Mouse (Mus musculus) colon, adult 2 months (tissue): ENCODE measurements around the gene Ell. TPM values are rescaled to one million over a fixed set of nuclear protein-coding genes. Genes with fewer than 3 reads are reported as not detected.

Experiments
- polyA plus RNA-seq: library from polyadenylated mRNA; depleted of rRNA; stranded (reverse); fragments of >200 nt; gene quantifications from 2 replicates; pipeline ENCODE4 v1.2.3, GENCODE M21; 2012; rRNA removed

The Ell gene
- 35.1 and 39.9 TPM in 2 replicates for polyA plus RNA-seq

DNA sequence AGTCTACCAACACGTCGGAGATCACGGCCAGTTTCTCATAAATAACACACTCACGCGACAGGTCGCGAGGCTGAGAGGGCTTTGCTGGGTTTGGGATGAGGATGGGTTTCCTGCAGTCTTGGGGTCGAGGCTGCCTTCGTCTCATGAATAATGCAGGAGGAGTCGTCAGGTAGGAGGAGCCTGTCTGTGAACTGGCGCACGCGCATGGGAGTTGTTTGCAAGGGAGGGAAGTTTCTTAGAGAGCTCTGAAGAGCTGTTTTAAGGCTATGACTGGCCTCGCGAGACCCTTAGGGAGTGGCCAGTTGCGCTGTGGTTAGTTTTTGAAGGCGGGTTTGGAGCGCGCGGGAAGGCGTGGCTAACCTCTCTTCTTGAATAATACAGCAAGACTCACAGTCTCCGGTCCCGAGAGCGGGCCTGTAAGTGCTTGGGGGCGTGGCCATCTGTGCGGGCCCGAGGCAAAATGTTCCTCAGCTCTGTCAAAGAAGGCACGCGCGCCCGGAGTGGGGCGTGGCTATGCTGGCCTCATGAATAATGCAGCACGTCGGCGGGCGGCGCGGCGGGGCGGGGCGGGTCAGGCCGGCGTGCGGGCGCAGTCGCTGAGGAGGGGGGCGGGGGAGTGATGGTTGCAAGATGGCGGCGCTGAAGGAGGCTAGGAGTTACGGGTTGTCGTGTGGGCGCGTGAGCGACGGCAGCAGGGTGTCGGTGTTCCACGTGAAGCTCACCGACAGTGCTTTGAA is at the start of gene Ell:
TSS of gene Ell (plus strand) at position 381 of the 737 bp plus-strand sequence.

DNA sequence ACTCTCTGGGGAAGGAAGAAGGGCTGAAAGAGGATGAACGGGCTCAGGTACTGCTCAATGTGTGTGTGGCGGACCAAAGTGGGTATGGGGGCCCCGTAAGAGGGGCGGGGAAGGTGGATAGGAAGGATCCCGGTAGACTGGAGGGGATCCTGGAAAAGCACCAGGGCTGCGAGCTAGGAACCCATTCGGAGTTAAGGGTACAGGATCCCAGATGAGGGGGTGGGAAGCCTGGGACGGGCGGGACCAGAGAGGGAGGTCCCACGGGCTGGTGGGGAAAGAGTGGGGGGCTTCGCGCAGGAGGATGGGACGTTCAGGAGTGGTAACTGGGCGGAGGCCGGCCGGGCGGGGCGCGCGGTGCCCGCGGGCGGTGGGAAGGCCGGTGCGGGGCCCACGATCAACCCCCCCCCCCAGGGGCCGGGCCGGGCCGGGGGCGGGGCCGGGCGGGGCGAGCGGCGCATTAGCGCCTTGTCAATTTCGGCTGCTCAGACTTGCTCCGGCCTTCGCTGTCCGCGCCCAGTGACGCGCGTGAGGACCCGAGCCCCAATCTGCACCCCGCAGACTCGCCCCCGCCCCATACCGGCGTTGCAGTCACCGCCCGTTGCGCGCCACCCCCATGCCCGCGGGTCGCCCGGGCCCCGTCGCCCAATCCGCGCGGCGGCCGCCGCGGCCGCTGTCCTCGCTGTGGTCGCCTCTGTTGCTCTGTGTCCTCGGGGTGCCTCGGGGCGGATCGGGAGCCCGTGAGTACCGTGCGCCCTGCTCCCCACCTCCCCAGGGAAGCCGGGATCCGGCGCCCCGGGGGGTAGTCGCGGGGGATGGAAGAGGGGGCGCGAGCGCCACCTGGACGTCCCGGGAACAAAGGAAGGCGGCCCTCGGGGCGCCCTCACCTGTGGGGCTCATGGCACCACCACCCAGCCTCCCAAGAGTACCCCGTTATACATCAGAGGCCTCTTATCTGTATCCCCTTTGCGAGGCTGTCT is 46.3 kb upstream of the Ell start, which contains the start of gene Crlf1:
TSS of gene Crlf1 (plus strand) at position 495 of the 977 bp plus-strand sequence.

DNA sequence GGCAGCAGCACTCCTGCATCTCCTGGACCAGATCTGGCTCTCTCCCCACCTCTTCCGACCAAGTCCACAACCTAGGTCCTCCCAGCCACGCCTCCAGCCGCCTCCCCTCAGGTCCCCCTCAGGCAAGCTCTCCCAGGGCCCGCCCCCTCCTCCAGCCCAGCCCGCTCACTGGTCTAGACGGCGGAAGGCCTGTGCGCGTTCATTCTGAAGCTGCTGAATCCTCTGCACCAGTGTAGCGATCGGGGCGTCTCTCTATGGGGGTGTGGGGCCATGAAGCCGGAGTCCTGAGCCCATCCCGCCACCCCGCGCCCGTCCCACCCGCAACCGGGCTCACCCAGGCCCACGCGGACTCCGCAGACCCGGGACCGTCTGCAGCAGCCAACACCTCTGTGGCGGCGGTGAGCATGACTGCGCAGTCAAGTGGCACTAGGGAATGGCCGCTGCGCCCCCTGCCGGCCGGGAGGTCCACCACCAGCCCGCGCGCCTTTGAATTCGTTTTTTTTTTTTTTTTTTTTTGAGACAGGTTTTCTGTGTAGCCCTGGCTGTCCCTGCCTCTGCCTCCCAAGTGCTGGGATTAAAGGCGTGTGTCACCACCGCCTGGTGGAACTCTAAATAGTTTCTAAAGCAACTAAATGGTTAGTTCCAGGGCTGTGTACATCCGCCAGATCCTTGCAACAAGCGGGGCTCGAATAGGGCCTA is 32.8 kb upstream of the Ell start, which contains the start of gene Rex1bd:
TSS of gene Rex1bd (minus strand) at position 425 of the 699 bp plus-strand sequence.

DNA sequence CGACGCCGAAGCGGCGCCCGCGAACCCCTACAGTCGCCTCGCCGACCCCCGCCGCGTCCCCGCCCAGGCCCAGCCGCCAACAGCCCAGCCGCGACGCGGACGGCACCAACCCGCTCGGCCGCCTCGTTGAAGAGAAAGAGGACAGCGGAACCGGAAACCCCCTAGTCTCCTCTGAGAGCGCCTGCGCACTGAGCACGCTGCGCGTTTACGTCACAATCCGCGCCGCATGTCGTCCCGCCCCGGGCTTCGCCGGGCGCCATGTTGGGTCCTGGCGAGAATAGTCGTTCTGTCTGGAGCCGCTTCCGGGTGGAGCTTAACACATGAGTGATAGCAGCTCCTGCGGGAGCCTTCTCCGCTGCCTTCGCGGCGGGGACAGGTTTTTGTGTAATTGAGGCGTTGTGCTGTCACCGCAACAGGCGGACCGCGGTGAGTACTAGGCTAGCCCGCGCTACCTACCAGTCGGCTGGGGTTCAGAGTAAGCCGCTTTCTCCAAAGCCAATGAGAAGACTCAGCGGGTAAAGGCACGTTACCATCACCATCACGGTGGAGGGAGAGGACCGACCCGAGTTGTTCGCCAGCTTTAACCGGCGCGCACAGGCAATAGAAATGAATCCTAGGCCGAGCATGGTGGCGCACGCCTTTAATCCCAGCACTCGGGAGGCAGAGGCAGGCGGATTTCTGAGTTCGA is 28.9 kb upstream of the Ell start, which contains the start of gene Uba52:
TSS of gene Uba52 (minus strand) at position 574 of the 688 bp plus-strand sequence.

DNA sequence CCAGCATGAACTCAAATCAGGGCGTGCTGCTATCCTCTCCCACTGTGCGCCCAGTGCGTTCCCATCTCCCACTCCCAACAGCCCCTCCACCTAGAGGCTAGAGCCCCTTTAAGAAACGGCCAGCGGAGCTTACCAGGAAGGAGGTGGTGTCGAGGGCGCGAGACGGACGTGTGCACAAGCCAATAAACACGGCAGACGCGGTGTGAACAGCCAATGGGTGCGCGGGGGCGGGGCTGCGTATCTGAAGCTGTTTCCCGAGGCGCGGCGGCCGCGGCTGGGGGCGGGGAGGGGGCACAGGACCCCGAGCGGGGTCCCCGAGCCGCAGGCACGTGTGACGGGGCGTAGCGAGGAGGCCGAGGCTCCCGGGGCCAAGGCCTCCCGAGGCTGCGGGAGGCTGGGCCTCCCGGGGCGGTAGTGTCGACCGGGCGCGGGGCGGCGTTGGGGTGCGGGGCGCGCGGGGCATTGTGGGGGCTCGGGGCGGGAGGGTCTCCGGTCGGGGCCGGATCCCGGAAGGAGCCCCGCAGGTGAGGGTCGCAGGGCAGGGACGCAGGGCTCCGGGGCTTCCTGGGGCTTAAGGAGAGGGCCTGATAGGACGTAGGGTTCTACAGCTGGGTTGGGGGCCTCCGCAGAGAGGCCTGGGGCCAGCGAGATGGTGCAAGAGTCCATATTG is 11.6 kb upstream of the Ell start, which contains the start of the genes Fkbp8 and Kxd1:
TSS of gene Fkbp8 (plus strand) at position 213 of the 670 bp plus-strand sequence.
TSS of gene Kxd1 (minus strand) at position 445 of the 670 bp plus-strand sequence.

DNA sequence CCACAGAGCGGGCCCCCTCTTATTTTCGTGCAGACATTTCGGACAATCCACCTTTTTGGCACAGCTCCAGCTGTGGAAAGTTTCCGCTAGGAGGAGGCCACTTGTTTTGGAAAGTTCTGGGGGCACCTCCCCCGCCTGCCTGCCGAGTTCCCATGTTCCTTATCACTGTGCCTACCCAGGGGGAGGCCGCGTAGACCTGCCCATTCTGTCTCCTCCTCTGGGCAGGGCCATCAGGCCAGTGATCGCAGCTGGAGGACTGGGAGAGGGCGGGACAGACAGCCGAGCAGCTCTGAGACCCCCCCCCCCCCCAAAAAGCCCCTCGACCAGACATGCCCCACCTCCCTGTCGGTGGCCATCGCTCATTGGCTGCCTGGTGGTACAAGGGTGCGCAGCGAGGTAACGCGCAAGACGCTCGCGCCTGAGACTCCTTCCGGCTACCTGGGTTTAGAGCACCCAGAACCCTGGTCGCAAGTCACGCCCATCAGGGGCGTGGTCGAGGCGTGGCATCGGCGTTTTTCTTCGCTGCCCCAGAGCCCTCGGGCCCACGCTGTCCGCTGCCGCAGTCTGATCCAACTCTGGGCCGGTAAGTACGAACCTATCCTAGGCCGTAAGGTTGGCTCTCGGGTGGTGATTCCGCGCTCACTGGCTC is 54.8 kb downstream of the Ell start, which contains the start of gene Isyna1:
TSS of gene Isyna1 (plus strand) at position 413 of the 649 bp plus-strand sequence.

DNA sequence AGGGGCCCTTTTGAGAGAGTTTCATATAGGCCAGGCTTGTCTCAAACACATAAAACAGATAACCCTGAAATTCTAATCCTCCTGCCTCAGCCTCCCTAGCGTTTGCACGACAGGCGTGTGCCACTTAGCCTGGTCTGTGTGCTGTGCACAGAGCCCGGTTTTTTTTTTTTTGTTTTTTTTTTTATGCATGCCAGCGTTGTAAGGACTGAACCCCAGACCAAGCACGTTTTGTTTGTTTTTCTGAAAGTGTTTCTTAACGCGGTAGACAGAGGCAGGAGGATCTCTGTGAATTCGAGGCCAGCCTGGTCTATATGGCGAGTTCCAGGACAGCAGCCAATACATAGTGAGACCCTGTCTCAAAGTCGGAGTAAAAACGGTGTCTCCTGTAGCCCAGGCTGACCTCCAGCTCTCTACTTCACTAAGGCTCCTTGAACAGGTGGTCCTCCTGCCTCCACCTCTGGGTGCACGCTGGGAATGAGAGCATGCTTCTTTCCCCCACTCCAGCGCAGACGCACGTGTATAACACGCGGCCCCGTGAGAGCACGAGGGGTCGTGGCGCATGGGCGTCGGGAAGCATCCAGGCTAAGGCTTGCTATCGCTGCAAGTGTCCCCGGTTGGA is 69.6 kb downstream of the Ell start, which contains the start of gene Ssbp4:
TSS of gene Ssbp4 (minus strand) at position 124 of the 619 bp plus-strand sequence.

DNA sequence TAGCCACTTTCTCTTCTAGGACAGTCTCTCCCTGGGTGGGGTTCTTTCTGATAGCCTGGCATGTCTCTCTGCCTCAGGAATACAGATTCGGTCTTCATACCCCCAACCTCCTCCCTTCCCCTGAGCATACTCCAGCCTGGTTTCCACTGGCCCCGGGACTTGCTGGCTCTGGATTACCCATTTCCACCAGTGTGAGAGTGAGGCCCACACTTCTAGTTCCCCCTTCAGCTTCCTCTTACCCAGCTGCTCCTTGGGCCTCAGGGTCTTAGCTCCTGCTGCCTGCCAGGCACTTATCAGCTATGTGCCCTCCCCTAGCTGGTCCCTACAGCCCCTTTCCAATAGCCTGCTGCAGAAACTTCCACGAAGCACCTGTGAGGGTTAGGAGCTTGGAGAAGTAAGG is 76.6 kb downstream of the Ell start, which contains the start of gene Lrrc25:
TSS of gene Lrrc25 (plus strand) at position 262 of the 400 bp plus-strand sequence.

DNA sequence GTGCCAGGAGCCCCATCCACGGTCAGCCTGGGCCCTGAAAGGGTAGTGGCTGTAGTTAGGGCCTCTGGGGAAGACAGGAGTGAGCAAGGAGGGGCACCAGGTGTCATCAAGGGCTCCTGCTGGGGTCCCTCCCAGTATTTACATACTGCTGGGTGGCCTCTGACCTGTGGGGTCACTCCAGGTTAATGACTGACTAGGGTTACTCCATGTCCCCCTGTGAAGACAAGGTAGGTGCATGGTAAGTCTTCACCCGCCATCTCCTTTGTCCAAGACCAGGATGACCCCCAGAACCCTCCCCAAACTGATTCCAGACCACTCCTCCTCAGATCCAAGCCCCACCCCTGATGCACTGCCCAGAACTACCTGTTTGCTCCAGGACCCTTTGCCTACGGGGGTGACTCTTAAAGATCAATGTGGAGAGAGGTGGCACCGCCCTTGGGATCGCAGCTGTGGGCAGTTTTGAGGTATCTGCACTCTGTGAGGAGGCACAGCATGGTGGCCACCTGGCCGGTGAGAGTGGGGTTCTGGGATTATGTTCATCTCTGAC is 93.2 kb downstream of the Ell start, which contains the start of gene Gdf15:
TSS of gene Gdf15 (minus strand) at position 111 of the 547 bp plus-strand sequence.

Other genes with a start within 250 kb of the Ell start
- gene Ddx49, start 237.0 kb upstream of the Ell start, polyA plus RNA-seq: 50.8 and 53.9 TPM in 2 replicates
- 567 and 576 TPM in 2 replicates for gene Cope, start 236.9 kb upstream of the Ell start, polyA plus RNA-seq
- gene Cers1, start 223.7 kb upstream of the Ell start, polyA plus RNA-seq: 1.2 and 1.3 TPM in 2 replicates
- gene Gdf1, start 209.6 kb upstream of the Ell start, polyA plus RNA-seq: 1.4 and 2.2 TPM in 2 replicates
- 39.4 and 51.9 TPM in 2 replicates for gene Upf1, start 186.2 kb upstream of the Ell start, polyA plus RNA-seq
- 0.34 and 1.3 TPM in 2 replicates for gene Comp, start 165.9 kb upstream of the Ell start, polyA plus RNA-seq
- 18.2 and 20.8 TPM in 2 replicates for gene Crtc1, start 99.9 kb upstream of the Ell start, polyA plus RNA-seq
- gene Klhl26, start 62.5 kb upstream of the Ell start, polyA plus RNA-seq: 56.4 and 63.2 TPM in 2 replicates
- 4.8 TPM in 2 replicates for gene Tmem59l, start 52.1 kb upstream of the Ell start, polyA plus RNA-seq
- 4.5 and 6.0 TPM in 2 replicates for gene Crlf1, start 46.3 kb upstream of the Ell start, polyA plus RNA-seq
- gene Rex1bd, start 32.7 kb upstream of the Ell start, polyA plus RNA-seq: 161 and 243 TPM in 2 replicates
- 633 and 1,054 TPM in 2 replicates for gene Uba52, start 28.7 kb upstream of the Ell start, polyA plus RNA-seq
- 577 and 594 TPM in 2 replicates for gene Fkbp8, start 11.7 kb upstream of the Ell start, polyA plus RNA-seq
- gene Kxd1, start 11.5 kb upstream of the Ell start, polyA plus RNA-seq: 59.9 and 67.3 TPM in 2 replicates
- 170 and 176 TPM in 2 replicates for gene Isyna1, start 54.9 kb downstream of the Ell start, polyA plus RNA-seq
- 312 and 345 TPM in 2 replicates for gene Ssbp4, start 69.4 kb downstream of the Ell start, polyA plus RNA-seq
- 7.2 and 7.9 TPM in 2 replicates for gene Lrrc25, start 76.7 kb downstream of the Ell start, polyA plus RNA-seq
- 19.1 and 30.3 TPM in 2 replicates for gene Gdf15, start 93.0 kb downstream of the Ell start, polyA plus RNA-seq
- gene Pgpep1, start 120.9 kb downstream of the Ell start, polyA plus RNA-seq: 57.3 and 63.9 TPM in 2 replicates
- 119 and 132 TPM in 2 replicates for gene Lsm4, start 133.8 kb downstream of the Ell start, polyA plus RNA-seq
- 1,330 and 1,620 TPM in 2 replicates for gene Jund, start 159.5 kb downstream of the Ell start, polyA plus RNA-seq
- gene Iqcn, start 164.0 kb downstream of the Ell start, polyA plus RNA-seq: 0.02 TPM in 1 of 2 replicates, not detected in the other
- 112 and 176 TPM in 2 replicates for gene Gm3336, start 179.1 kb downstream of the Ell start, polyA plus RNA-seq
- gene Pde4c, start 184.3 kb downstream of the Ell start, polyA plus RNA-seq: 3.6 and 6.5 TPM in 2 replicates
- 30.4 and 40.0 TPM in 2 replicates for gene Rab3a, start 215.2 kb downstream of the Ell start, polyA plus RNA-seq
- gene Mpv17l2, start 221.5 kb downstream of the Ell start, polyA plus RNA-seq: 180 and 188 TPM in 2 replicates
- gene Pik3r2, start 237.3 kb downstream of the Ell start, polyA plus RNA-seq: 187 and 190 TPM in 2 replicates